Mouse (Mus musculus): ENCODE results near the gene Tff3.

Tff3 gene

GRCm38 (mm10) chr17:31129452-31129851 is at the start of gene Tff3:
Gene Tff3 (minus strand): TSS chr17:31129646.
- DNase-seq (ENCODE audit: extremely low spot score): no peak

DNA sequence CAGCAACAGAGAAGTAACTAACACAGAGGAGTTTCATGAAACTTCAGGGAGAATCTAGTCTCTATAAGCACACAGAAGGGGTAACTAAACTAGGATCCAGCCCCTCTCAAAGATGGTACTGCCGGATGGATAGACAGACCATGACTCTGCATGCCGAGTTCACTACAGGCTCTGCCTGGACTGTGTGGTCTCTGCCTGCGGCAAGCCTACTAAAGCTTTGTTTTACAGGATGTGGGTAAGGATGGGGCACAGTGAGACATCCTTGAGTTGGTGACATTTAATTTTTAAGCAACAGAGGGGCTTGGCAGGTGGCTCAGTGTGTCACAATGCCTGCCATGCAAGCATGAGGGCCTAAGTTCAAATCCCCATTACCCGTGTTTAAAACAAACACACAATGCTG is 46.9 kb upstream of the Tff3 start:
- DNase-seq (ENCODE audit: extremely low spot score): no peak

GRCm38 (mm10) chr17:31169796-31170195 is 40.4 kb upstream of the Tff3 start:
- DNase-seq (ENCODE audit: extremely low spot score): no peak

DNA sequence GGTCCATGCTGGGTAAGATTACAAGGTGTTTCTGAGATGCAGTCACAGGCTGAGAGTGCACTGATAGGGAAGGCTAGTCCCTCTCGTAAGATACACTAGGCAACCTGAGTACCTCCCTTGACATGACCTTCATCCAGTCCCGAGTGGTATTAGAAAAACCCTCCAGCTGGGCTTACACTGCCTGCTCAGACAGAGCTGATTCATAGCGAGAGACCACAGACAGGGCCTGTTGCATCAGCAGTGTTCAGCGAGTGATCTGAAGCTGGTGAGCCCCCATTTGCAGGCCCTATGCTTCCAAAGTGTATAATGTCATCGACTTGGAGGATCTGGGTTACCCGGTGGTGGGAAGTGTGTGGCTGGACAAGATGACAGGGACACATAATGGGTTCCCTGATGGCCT is 35.7 kb upstream of the Tff3 start, which contains the start of gene Tff1:
Tff1 (minus strand) TSS at position 151 of the 400 bp plus-strand sequence.
- DNase-seq (ENCODE audit: extremely low spot score): no peak

- no peak for DNase-seq (ENCODE audit: extremely low spot score)
Observed at GRCm38 (mm10) chr17:31163821-31164220, 34.4 kb upstream of the Tff3 start.

DNA sequence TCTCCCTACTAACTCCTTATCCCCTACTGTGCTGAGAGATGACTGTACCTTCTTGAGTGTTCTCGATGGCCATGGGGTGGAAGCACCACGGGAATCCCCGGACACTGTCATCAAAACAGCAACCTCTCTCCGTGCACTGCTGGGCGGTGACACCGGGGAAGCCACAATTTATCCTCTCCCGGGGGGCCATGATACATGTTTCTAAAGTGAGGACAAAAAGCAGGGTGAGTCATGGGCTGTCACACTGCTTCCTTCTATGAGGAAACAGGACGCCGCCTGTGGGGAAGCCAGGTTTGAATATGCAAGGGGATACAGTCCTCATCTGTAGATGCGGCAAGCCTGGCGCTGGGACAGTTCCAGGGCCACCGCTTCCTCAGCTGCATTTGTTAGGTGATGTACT is 33.2 kb upstream of the Tff3 start:
- no peak for DNase-seq (ENCODE audit: extremely low spot score)

GRCm38 (mm10) chr17:31160291-31160690 is 30.8 kb upstream of the Tff3 start:
- no peak for DNase-seq (ENCODE audit: extremely low spot score)

DNA sequence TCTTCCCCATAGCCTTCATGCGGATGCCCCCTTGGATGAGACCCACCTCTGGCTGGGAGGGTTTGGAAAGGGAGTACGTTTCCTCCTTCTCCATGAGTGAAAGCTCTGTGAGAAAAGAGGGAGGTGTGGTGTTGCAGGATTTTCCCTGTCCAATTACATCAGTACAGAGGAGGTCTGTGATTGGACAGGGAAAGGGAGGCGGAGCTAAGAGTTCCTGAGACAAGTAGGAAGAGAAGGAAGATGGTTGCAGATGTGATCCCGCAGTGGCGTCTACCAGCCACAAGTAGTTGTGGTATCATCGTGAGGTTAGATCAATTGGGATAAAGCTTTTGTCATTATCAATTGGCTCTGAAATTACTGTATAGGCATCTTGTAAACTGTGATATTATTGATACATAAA is 28.5 kb upstream of the Tff3 start:
- DNase-seq (ENCODE audit: extremely low spot score): no peak

DNA sequence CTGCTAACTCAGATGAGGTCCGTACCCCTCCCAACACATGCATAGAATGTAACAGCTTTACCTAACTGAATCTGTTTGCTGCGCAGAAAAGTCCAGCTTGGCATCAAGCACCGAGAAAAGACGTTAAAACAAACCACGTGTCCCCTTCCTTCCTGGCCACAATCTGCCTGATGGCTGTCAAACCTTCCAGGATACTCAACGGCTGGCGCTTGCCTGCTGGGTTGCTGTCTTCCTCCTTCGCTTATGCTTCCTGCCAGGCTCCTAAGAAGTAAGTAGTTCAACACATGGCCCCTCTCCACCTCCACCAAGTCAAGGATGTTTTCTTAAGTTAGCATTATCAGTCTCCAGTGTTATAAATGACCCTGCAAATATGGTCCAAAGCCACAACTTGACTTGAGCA is 24.3 kb upstream of the Tff3 start:
- DNase-seq (ENCODE audit: extremely low spot score): no peak

- DNase-seq (ENCODE audit: extremely low spot score): no peak
Observed at GRCm38 (mm10) chr17:31152966-31153499, 23.6 kb upstream of the Tff3 start.

- DNase-seq (ENCODE audit: extremely low spot score): no peak
Observed at GRCm38 (mm10) chr17:31152512-31152911, 23.1 kb upstream of the Tff3 start.

DNA sequence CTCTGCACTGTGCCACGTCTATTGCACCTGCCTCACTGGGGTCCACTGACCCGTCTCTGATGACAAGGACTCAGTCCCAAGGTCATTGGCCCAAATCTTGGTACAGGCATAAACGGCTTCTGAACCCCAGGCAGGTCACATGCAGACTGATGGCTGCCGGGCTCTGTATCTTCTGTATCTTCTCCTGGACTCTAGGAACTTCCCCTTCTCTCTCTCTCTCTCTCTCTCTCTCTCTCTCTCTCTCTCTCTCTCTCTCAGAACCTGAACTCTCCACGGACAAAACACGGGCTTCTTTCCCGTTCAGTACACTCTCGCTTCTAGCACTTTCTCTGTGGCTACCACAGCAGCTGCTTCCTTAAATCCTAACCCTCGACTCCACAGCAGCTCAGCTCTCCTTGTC is 16.6 kb upstream of the Tff3 start:
- no peak for DNase-seq (ENCODE audit: extremely low spot score)

GRCm38 (mm10) chr17:31144040-31145037 is 14.9 kb upstream of the Tff3 start, which contains the start of gene Tff2:
Gene Tff2 (minus strand): TSS chr17:31144282.
- no peak for DNase-seq (ENCODE audit: extremely low spot score)

- no peak for DNase-seq (ENCODE audit: extremely low spot score)
Observed at GRCm38 (mm10) chr17:31142116-31142515, 12.7 kb upstream of the Tff3 start.

DNA sequence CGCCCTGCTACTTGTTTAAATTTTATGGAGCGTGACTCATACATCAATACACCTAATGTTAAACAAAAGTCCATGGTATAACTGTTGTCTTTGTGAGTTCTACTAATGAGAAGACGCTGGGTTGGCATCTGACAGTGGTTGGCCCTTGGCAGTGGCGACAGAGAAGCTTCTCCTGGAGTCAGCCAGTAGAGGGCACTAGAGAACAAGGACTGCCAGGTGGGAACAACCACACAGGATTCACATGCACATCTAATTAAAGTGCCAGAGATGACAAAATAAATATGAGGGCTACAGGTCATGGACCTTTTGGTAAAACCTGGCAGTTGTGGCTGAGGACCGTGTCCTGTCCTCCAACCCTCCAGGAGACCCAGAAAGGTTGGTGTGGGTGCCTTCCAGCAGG is 9.0 kb upstream of the Tff3 start:
- DNase-seq (ENCODE audit: extremely low spot score): peak; percentile 67

- no peak for DNase-seq (ENCODE audit: extremely low spot score)
Observed at GRCm38 (mm10) chr17:31136821-31137220, 7.4 kb upstream of the Tff3 start.

GRCm38 (mm10) chr17:31136291-31136690 is 6.8 kb upstream of the Tff3 start:
- DNase-seq (ENCODE audit: extremely low spot score): no peak

DNA sequence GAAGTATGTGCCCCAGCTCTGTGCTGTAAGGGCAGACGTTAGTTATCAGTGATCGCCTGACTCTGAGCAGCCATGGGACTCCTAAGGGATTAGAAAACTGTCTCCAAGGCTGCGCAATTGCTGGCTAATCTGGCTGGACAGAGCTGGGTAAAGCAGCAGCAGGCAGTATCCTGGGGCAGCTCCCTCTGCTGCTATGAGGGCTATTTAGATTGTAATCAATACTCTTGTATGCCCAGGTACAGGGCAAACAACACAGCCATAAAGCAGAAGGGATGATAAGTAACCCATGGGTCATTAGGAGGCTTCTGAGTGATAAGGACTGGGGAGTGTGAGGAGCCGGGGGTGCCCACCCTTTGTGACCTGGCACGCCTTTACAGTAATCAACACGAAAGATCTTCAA is 5.5 kb upstream of the Tff3 start:
- DNase-seq (ENCODE audit: extremely low spot score): no peak

GRCm38 (mm10) chr17:31133776-31134175 is 4.3 kb upstream of the Tff3 start:
- DNase-seq (ENCODE audit: extremely low spot score): no peak

DNA sequence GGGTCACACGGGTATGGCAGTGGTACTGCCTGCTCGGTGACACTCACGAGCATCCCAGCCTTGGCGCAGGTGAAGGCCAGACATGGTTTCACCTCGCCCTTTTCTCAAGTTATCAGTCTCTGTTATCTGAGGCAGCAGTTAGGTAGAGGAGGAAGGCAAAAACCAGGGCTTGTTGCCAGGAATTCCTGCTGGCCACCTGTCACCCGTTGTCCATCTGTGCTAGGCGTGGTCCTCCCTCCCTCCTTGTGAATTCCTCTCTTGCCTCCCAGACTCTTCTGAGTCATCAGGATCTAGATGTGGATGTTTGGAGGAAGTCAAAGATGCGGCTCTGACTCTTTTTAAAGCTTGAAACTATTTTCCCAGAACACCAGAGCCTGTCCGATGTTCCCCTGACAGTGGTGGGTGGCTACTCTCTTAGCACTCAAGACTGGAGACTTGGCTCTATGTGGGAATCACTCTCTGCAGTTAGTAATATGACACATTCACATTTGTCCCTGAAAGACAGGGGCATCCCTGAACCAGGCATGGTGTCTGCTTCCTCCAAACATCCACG is 1.9 kb upstream of the Tff3 start:
- DNase-seq (ENCODE audit: extremely low spot score): no peak

DNA sequence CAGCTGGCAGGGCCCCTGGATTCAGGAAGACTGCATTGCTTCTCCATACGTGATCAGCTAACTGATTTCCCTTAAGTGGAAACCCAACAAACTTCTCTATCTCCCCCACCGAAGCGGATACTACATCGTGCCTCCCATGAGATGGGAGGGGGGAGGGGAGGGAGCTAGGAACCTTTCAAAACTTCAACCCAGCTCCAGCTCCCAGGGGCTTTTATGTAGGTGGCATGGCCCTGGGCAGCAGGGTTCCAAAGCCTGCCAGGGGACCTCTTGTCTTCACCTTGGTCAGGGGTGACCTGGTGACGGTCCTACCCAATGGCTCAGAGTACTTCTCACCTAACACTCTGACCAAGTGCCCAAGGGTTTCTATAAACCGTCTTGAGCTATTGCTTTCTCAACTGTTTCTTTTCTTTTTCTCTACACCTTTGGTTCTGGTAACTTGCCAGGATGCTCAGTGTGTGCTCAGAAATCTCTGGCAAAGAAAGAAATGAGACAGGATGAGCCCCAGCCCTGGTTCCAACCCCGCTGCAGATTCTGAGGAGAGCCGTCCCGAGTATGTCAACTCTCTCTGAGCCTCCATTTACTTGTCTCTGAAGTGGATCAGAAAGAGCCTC is 633 bp downstream of the Tff3 start:
- no peak for DNase-seq (ENCODE audit: extremely low spot score)

DNA sequence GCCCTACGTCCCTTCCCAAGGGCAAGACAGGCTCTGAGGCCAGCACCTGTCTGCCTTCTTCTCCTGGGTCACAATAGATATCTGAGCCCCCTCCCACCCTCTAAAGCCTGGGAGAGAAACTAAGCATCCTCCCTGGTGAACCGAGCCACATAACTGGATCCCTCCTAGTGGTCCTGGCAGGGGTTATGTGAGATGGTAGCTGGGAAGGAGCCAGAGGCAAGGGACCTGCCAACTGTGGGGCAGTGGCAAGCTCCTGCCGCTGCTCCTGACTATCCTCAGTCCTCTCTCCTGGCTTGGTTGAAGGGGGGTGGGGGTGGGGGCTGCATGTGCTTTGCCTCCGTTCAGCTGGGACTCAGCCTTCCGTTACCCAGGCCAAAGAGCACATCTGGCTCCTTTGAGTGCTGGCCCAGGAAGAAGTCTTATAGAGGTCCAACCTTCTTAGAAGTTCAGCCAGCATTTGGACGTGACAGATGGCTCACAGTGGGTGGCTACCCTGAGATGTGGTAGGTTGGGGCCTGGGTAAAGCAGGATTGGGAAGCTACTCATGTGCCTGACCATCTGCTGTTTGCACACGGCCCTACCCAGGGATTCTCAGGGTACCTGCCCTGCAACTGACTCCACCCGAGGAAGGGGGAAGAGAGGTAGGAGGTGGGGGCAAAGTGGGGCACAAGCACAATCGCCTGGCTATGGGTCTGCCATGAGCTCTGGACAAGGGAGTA is 3.7 kb downstream of the Tff3 start:
- DNase-seq (ENCODE audit: extremely low spot score): no peak

All from embryo, embryonic 9.5 days (tissue).